ENCODE assay signal across 19 mouse cellular contexts in the genomic region with DNA sequence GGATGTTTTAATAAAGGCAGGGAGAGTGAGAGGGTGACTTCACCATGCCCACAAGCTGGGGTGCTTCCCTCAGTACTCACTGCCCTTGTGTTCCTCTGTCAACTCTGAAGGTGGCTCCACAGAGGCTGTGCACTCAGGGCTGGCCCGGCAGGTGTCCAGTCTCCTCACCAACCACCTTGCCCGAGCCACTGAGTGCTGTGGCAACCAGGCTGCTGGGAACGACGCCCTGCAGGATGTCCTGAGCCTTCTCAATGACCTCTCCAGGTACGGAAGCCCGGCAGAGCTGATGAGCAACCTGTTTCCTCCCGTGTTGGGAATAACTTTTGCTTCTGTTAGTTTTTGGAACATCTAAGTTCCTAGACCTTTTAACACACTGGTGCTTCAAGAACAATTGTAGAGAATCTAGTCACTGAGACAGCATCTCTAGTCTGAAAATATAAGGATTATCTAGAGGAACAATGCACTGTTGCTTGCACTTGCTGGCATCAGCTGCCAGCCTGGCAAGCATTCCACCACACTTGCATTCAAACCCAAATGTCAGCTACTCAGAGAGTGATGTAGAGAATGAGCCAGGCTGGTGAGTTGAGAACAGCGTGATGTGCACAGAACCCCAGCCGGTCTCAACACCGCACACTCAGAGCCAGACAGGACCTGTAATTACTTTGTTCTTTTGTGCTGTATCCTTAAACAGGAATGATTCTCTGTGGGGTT.
A peak's percentile ranks its signal among the peaks of the same experiment; 100 is the strongest.
DNase-seq lines count a peak whose midpoint lies in the region; TF ChIP-seq lines count a peak whose summit lies in the region.
"Had no signal": no experiment of that assay in that cellular context is flagged by ENCODE, and none has a peak within 500 bp of the region (broad histone marks: within the 10 kb centered on the region; RNA-seq: fewer than 3 reads in every experiment).

No protein-coding gene starts in this region.

- 30% methylated on average over 10 of the region's 10 CpGs for WGBS in cerebellum, adult 2 months

- H3K27me3 ChIP-seq in cerebellum, adult 2 months (ENCODE audit: control insufficient read depth, insufficient read depth, low read length) = no peaks in the 10 kb centered on the region
- H3K27me3 ChIP-seq: neural tube, embryonic 13.5 days; stomach, embryonic 15.5 days had no signal

- DNase-seq in cerebellum, adult 2 months = peak; percentile 65 to 78
- DNase-seq in cerebellum, postnatal 14 days = no peak
- peak; percentile 47 for DNase-seq in right cerebral cortex, adult 18-20 months
- DNase-seq in right cerebral cortex, postnatal 14 days = no peak
- DNase-seq in layer of hippocampus, adult 2 months (ENCODE audit: low spot score in 2 of 2) = peak; percentile 65 to 78
- peak; percentile 65 for DNase-seq in telencephalon, adult 2 months (ENCODE audit: low read depth, low spot score)
- no peak for DNase-seq in adrenal gland, postnatal 10 days
- no peak for DNase-seq in retina, postnatal 1 day
- DNase-seq: adrenal gland, adult 8-10 months; heart, postnatal 14 days; kidney, adult 11 months; kidney, postnatal 10 days; lung, adult 2 months; lung, postnatal 36 days; spleen, adult 18-20 months had no signal

- no peak for TF ChIP-seq POLR2A in cerebellum, adult 2 months (IDR thresholded peaks at IDR 0.05; ENCODE audit: borderline replicate concordance, insufficient read depth, low read length)

- peak overlapping the region; percentile 18 for H3K27ac ChIP-seq in cerebellum, adult 2 months (ENCODE audit: insufficient read depth, low read length)
- H3K27ac ChIP-seq in layer of hippocampus, adult 2 months = peak overlapping the region; percentile 74
- H3K27ac ChIP-seq: hindbrain, embryonic 14.5 days; midbrain, embryonic 10.5 days; neural tube, embryonic 13.5 days had no signal

- H3K4me1 ChIP-seq in cerebellum, adult 2 months (ENCODE audit: control insufficient read depth, insufficient read depth, low read length) = peaks cover 11% of the 10 kb centered on the region
- H3K4me1 ChIP-seq: midbrain, embryonic 10.5 days; neural tube, embryonic 13.5 days; stomach, embryonic 15.5 days had no signal

- H3K4me3 ChIP-seq in cerebellum, adult 2 months (replicated peaks; ENCODE audit: insufficient read depth, low read depth, low read length) = no peak overlapping the region
- H3K4me3 ChIP-seq in layer of hippocampus, adult 2 months = no peak overlapping the region
- H3K4me3 ChIP-seq: midbrain, embryonic 10.5 days; neural tube, embryonic 13.5 days; stomach, embryonic 15.5 days had no signal

- TF ChIP-seq CTCF in cerebellum, adult 2 months (IDR thresholded peaks at IDR 0.05; ENCODE audit: borderline replicate concordance, insufficient read depth, low read depth, low read length) = no peak
- TF ChIP-seq CTCF in layer of hippocampus, adult 2 months (conservative IDR thresholded peaks at IDR 0.05) = no peak

Comparison
In these comparisons a context has a peak if more than half of its experiments do, and no peak if none do; other contexts are left out.
1. DNase-seq: peak in cerebellum, adult 2 months (2 of 2), right cerebral cortex, adult 18-20 months (single experiment), layer of hippocampus, adult 2 months (2 of 2) and telencephalon, adult 2 months (single experiment); none in cerebellum, postnatal 14 days (0 of 2), right cerebral cortex, postnatal 14 days (single experiment), adrenal gland, postnatal 10 days (single experiment) and retina, postnatal 1 day (single experiment).